Mouse (Mus musculus) forebrain, embryonic 12.5 days (tissue): Measurements from ENCODE around the gene Olfr548-ps1. TPM values are rescaled to one million over a fixed set of nuclear protein-coding genes. Genes with fewer than 3 reads are reported as not detected.

Source experiments
- ATAC-seq: fragments of 200-750 bp; cut with Nextera tagmentation; 2 replicates; pipeline ENCODE4 v1.8.0; 2017; ENCODE audit warnings: moderate TSS enrichment; ENCODE audit not compliant: low FRiP score
- H3K27ac ChIP-seq: fragments of 300-500 bp; sonication (generic); 2 replicates; pipeline ENCODE4 v1.5.1; 2016; ENCODE audit warnings: mild to moderate bottlenecking
- H3K27me3 ChIP-seq: fragments of 300-500 bp; sonication (generic); 2 replicates; pipeline ENCODE4 v1.6.1; 2016; ENCODE audit warnings: mild to moderate bottlenecking
- H3K36me3 ChIP-seq: fragments of 300-500 bp; sonication (generic); replicated peaks from 2 replicates; pipeline ENCODE4 v1.6.1; 2016; ENCODE audit warnings: mild to moderate bottlenecking
- H3K4me1 ChIP-seq: fragments of 300-500 bp; sonication (generic); 2 replicates; pipeline ENCODE4 v1.6.1; 2016
- H3K4me2 ChIP-seq: fragments of 300-500 bp; sonication (generic); 2 replicates; pipeline ENCODE4 v1.6.1; 2016; ENCODE audit warnings: mild to moderate bottlenecking, moderate library complexity
- H3K4me3 ChIP-seq: fragments of 300-500 bp; sonication (generic); replicated peaks from 2 replicates; pipeline ENCODE4 v1.5.1; 2016; ENCODE audit warnings: mild to moderate bottlenecking
- H3K9ac ChIP-seq: fragments of 300-500 bp; sonication (generic); 2 replicates; pipeline ENCODE4 v1.6.1; 2016; ENCODE audit warnings: mild to moderate bottlenecking
- H3K9me3 ChIP-seq: fragments of 300-500 bp; sonication (generic); 2 replicates; pipeline ENCODE4 v1.6.1; 2016
- WGBS: fragments of 180-500 bp; shearing (Covaris S2); methylation state at CpG from one replicate; pipeline ENCODE4 v1.1.7; 2016; 5-methylcytosine and 5-hydroxymethylcytosine counted together
- polyA plus RNA-seq: library from polyadenylated mRNA; unstranded; fragments of >200 nt; fragmentation: Nextera tagmentation; extraction: Ambion mirVana; gene quantifications from 2 replicates; pipeline ENCODE4 v1.2.1, GENCODE M21; 2016

Olfr548-ps1 gene
- polyA plus RNA-seq, 1 experiment from 2014 or later: not detected

GRCm38 (mm10) chr7:102529052-102529451 lies 11.6 kb upstream of the Olfr548-ps1 start:
- H3K4me2 ChIP-seq: no peak overlapping the region
- no peak overlapping the region for H3K9ac ChIP-seq
- no peak overlapping the region for H3K4me3 ChIP-seq
- 90% methylated on average over 1 of the region's 1 CpGs for WGBS
- ATAC-seq: no peak
- no peak overlapping the region for H3K27ac ChIP-seq
- no peaks in the 10 kb centered on the region for H3K9me3 ChIP-seq
- H3K36me3 ChIP-seq: no peaks in the 10 kb centered on the region
- H3K4me1 ChIP-seq: no peaks in the 10 kb centered on the region
- H3K27me3 ChIP-seq: no peaks in the 10 kb centered on the region

- no peak for ATAC-seq
Measured at GRCm38 (mm10) chr7:102534449-102534848, 6.2 kb upstream of the Olfr548-ps1 start, which contains the start of gene Olfr547. Gene Olfr547 (plus strand): TSS chr7:102534749.

GRCm38 (mm10) chr7:102541251-102541650 lies 555 bp downstream of the Olfr548-ps1 start:
- no peaks in the 10 kb centered on the region for H3K27me3 ChIP-seq
- H3K4me3 ChIP-seq: no peak overlapping the region
- H3K27ac ChIP-seq: no peak overlapping the region
- ATAC-seq: no peak
- no peaks in the 10 kb centered on the region for H3K4me1 ChIP-seq
- H3K9ac ChIP-seq: no peak overlapping the region
- 66% methylated on average over 3 of the region's 3 CpGs for WGBS
- no peaks in the 10 kb centered on the region for H3K9me3 ChIP-seq
- no peak overlapping the region for H3K4me2 ChIP-seq
- no peaks in the 10 kb centered on the region for H3K36me3 ChIP-seq

More at GRCm38 (mm10) chr7:102534449-102534848, 6.2 kb upstream of the Olfr548-ps1 start, which contains the start of gene Olfr547:
- Histone ChIP-seq H3K27me3 (no peaks in the 10 kb centered on the region), H3K27ac (no peak within 1 kb of the TSS), H3K4me3 (no peak within 1 kb of the TSS), H3K4me1 (no peaks in the 10 kb centered on the region), H3K9ac (no peak within 1 kb of the TSS), H3K36me3 (no peaks in the 10 kb centered on the region), H3K9me3 (no peaks in the 10 kb centered on the region), H3K4me2 (no peak within 1 kb of the TSS)
- 75% methylated on average over 1 of the region's 1 CpGs for WGBS

- Histone ChIP-seq H3K4me2 (no peak within 1 kb of the TSS), H3K36me3 (no peaks in the 10 kb centered on the region), H3K4me3 (no peak within 1 kb of the TSS), H3K27ac (no peak within 1 kb of the TSS), H3K27me3 (no peaks in the 10 kb centered on the region), H3K9me3 (no peaks in the 10 kb centered on the region), H3K4me1 (no peaks in the 10 kb centered on the region), H3K9ac (no peak within 1 kb of the TSS)
- ATAC-seq: no peak
- 88% methylated on average over 3 of the region's 3 CpGs for WGBS
Measured at GRCm38 (mm10) chr7:102549570-102549969, 8.9 kb downstream of the Olfr548-ps1 start, which contains the start of gene Olfr549. Gene Olfr549 (plus strand): TSS chr7:102549870.

GRCm38 (mm10) chr7:102553279-102553678 lies 12.6 kb downstream of the Olfr548-ps1 start:
- 76% methylated on average over 3 of the region's 3 CpGs for WGBS
- Histone ChIP-seq H3K9me3 (no peaks in the 10 kb centered on the region), H3K27ac (no peak overlapping the region), H3K9ac (no peak overlapping the region), H3K4me3 (no peak overlapping the region), H3K36me3 (no peaks in the 10 kb centered on the region), H3K4me1 (no peaks in the 10 kb centered on the region), H3K27me3 (no peaks in the 10 kb centered on the region), H3K4me2 (no peak overlapping the region)
- no peak for ATAC-seq

GRCm38 (mm10) chr7:102564999-102565997 lies 24.6 kb downstream of the Olfr548-ps1 start, which contains the start of gene Trim21:
Gene Trim21 (minus strand): TSS chr7:102565486.
- H3K4me1 ChIP-seq: peaks cover 6% of the 10 kb centered on the region; the same call in 1 of the 2 replicates
- no peak within 1 kb of the TSS for H3K9ac ChIP-seq
- H3K27me3 ChIP-seq: no peaks in the 10 kb centered on the region
- H3K9me3 ChIP-seq: no peaks in the 10 kb centered on the region
- no peak within 1 kb of the TSS for H3K27ac ChIP-seq
- H3K36me3 ChIP-seq: no peaks in the 10 kb centered on the region
- peak within 1 kb of the TSS; percentile 32 for H3K4me3 ChIP-seq
- H3K4me2 ChIP-seq: peak within 1 kb of the TSS; percentile 42
- WGBS: 28% methylated on average over 10 of the region's 10 CpGs
- no peak; the same call in 1 of the 2 replicates for ATAC-seq

- no peak overlapping the region for H3K4me2 ChIP-seq
- 92% methylated on average over 4 of the region's 4 CpGs for WGBS
Measured at GRCm38 (mm10) chr7:102566219-102566618, 25.5 kb downstream of the Olfr548-ps1 start.

GRCm38 (mm10) chr7:102571142-102571541 lies 30.4 kb downstream of the Olfr548-ps1 start, which contains the start of gene Olfr550:
Gene Olfr550 (plus strand): TSS chr7:102571442.
- Histone ChIP-seq H3K4me2 (no peak within 1 kb of the TSS), H3K27ac (no peak within 1 kb of the TSS), H3K36me3 (no peaks in the 10 kb centered on the region), H3K4me3 (no peak within 1 kb of the TSS), H3K4me1 (peaks cover 8% of the 10 kb centered on the region; the same call in 1 of the 2 replicates), H3K9ac (no peak within 1 kb of the TSS), H3K9me3 (no peaks in the 10 kb centered on the region), H3K27me3 (no peaks in the 10 kb centered on the region)
- ATAC-seq: no peak
- 91% methylated on average over 8 of the region's 8 CpGs for WGBS

More at GRCm38 (mm10) chr7:102566219-102566618, 25.5 kb downstream of the Olfr548-ps1 start:
- Histone ChIP-seq H3K9me3 (no peaks in the 10 kb centered on the region), H3K4me3 (no peak overlapping the region), H3K27ac (no peak overlapping the region), H3K36me3 (no peaks in the 10 kb centered on the region), H3K9ac (no peak overlapping the region), H3K4me1 (0 out of 2 replicates have a peak, but pooled peaks cover 6% of the 10 kb centered on the region), H3K27me3 (no peaks in the 10 kb centered on the region)
- ATAC-seq: no peak

GRCm38 (mm10) chr7:102573174-102573830 lies 32.6 kb downstream of the Olfr548-ps1 start:
- WGBS: 69% methylated on average over 3 of the region's 3 CpGs
- Histone ChIP-seq H3K9me3 (no peaks in the 10 kb centered on the region), H3K9ac (no peak overlapping the region), H3K4me2 (no peak overlapping the region), H3K27me3 (no peaks in the 10 kb centered on the region), H3K4me1 (peaks cover 8% of the 10 kb centered on the region; the same call in 1 of the 2 replicates), H3K27ac (no peak overlapping the region), H3K4me3 (no peak overlapping the region), H3K36me3 (no peaks in the 10 kb centered on the region)
- peak; percentile 46; the same call in 1 of the 2 replicates for ATAC-seq

- Histone ChIP-seq H3K4me2 (no peak overlapping the region), H3K4me1 (peaks cover 8% of the 10 kb centered on the region; the same call in 1 of the 2 replicates), H3K27ac (no peak overlapping the region), H3K9me3 (no peaks in the 10 kb centered on the region), H3K4me3 (no peak overlapping the region), H3K27me3 (no peaks in the 10 kb centered on the region), H3K9ac (no peak overlapping the region), H3K36me3 (no peaks in the 10 kb centered on the region)
- 44% methylated on average over 6 of the region's 6 CpGs for WGBS
- no peak for ATAC-seq
Measured at GRCm38 (mm10) chr7:102575998-102576397, 35.3 kb downstream of the Olfr548-ps1 start.

GRCm38 (mm10) chr7:102591786-102592185 lies 51.1 kb downstream of the Olfr548-ps1 start, which contains the start of gene Olfr551:
Gene Olfr551 (minus strand): TSS chr7:102591886.
- no peaks in the 10 kb centered on the region for H3K9me3 ChIP-seq
- H3K27ac ChIP-seq: no peak within 1 kb of the TSS
- H3K36me3 ChIP-seq: no peaks in the 10 kb centered on the region
- no peak within 1 kb of the TSS for H3K9ac ChIP-seq
- no peak for ATAC-seq
- no peak within 1 kb of the TSS for H3K4me3 ChIP-seq
- H3K4me2 ChIP-seq: no peak within 1 kb of the TSS
- H3K4me1 ChIP-seq: no peaks in the 10 kb centered on the region
- WGBS: 98% methylated on average over 3 of the region's 3 CpGs
- H3K27me3 ChIP-seq: no peaks in the 10 kb centered on the region
